Mouse (Mus musculus): ENCODE data around the gene Vrk1. TPM values are rescaled to one million over a fixed set of nuclear protein-coding genes. Genes with fewer than 3 reads are reported as not detected.

Gene Vrk1
- polyA plus RNA-seq, 1 experiment from 2014 or later: 127 TPM

- Histone ChIP-seq H3K4me3 (replicated peaks) (no peak overlapping the region), H3K9ac (no peak overlapping the region), H3K9me3 (replicated peaks) (no peaks in the 10 kb centered on the region), H3K4me1 (replicated peaks) (no peaks in the 10 kb centered on the region), H3K36me3 (no peaks in the 10 kb centered on the region), H3K27me3 (peaks cover 20% of the 10 kb centered on the region), H3K27ac (no peak overlapping the region), H3K4me2 (no peak overlapping the region)
- 59% methylated on average over 5 of the region's 5 CpGs for WGBS (ENCODE audit: insufficient replicate concordance)
- ATAC-seq (ENCODE audit: low read depth): no peak
- no peak for DNase-seq
Observed at GRCm38 (mm10) chr12:105974107-105974506, 35.9 kb upstream of the Vrk1 start.

GRCm38 (mm10) chr12:105981121-105981973, 28.7 kb upstream of the Vrk1 start:
- peak overlapping the region; percentile 58 for H3K9ac ChIP-seq
- peaks cover 6% of the 10 kb centered on the region; the same call in 1 of the 2 replicates for H3K27me3 ChIP-seq
- no peaks in the 10 kb centered on the region for H3K36me3 ChIP-seq
- WGBS (ENCODE audit: insufficient replicate concordance): 14% methylated on average over 13 of the region's 16 CpGs
- peak overlapping the region; percentile 49 for H3K4me3 ChIP-seq (replicated peaks)
- ATAC-seq (ENCODE audit: low read depth): peak; percentile 90
- H3K27ac ChIP-seq: no peak overlapping the region
- peaks cover 6% of the 10 kb centered on the region for H3K9me3 ChIP-seq (replicated peaks)
- H3K4me1 ChIP-seq (replicated peaks): peaks cover 9% of the 10 kb centered on the region
- DNase-seq: peak; percentile 40
- peak overlapping the region; percentile 58 for H3K4me2 ChIP-seq

- peaks cover 11% of the 10 kb centered on the region for H3K4me1 ChIP-seq (replicated peaks)
- H3K9me3 ChIP-seq (replicated peaks): peaks cover 6% of the 10 kb centered on the region
- H3K4me3 ChIP-seq (replicated peaks): peak overlapping the region; percentile 49
- H3K9ac ChIP-seq: no peak overlapping the region
- no peak overlapping the region for H3K27ac ChIP-seq
- 50% methylated on average over 7 of the region's 7 CpGs for WGBS (ENCODE audit: insufficient replicate concordance)
- ATAC-seq (ENCODE audit: low read depth): peak; percentile 42
- no peak for DNase-seq
- H3K4me2 ChIP-seq: peak overlapping the region; percentile 58
- H3K36me3 ChIP-seq: no peaks in the 10 kb centered on the region
- H3K27me3 ChIP-seq: peaks cover 6% of the 10 kb centered on the region; the same call in 1 of the 2 replicates
Observed at GRCm38 (mm10) chr12:105981974-105982305, 28.1 kb upstream of the Vrk1 start.

GRCm38 (mm10) chr12:105982598-105982997, 27.4 kb upstream of the Vrk1 start:
- Histone ChIP-seq H3K36me3 (no peaks in the 10 kb centered on the region), H3K27ac (no peak overlapping the region), H3K9ac (no peak overlapping the region), H3K9me3 (replicated peaks) (peaks cover 6% of the 10 kb centered on the region), H3K4me2 (no peak overlapping the region), H3K4me3 (replicated peaks) (no peak overlapping the region), H3K27me3 (peaks cover 6% of the 10 kb centered on the region; the same call in 1 of the 2 replicates), H3K4me1 (replicated peaks) (peaks cover 12% of the 10 kb centered on the region)
- WGBS (ENCODE audit: insufficient replicate concordance): 79% methylated on average over 6 of the region's 6 CpGs
- no peak for DNase-seq
- no peak for ATAC-seq (ENCODE audit: low read depth)

GRCm38 (mm10) chr12:105983499-105983898, 26.5 kb upstream of the Vrk1 start:
- Histone ChIP-seq H3K4me3 (replicated peaks) (no peak overlapping the region), H3K36me3 (no peaks in the 10 kb centered on the region), H3K9me3 (replicated peaks) (peaks cover 6% of the 10 kb centered on the region), H3K4me2 (no peak overlapping the region), H3K27me3 (peaks cover 6% of the 10 kb centered on the region; the same call in 1 of the 2 replicates), H3K4me1 (replicated peaks) (peaks cover 21% of the 10 kb centered on the region), H3K27ac (no peak overlapping the region), H3K9ac (no peak overlapping the region)
- no peak for DNase-seq
- ATAC-seq (ENCODE audit: low read depth): no peak
- WGBS (ENCODE audit: insufficient replicate concordance): 77% methylated on average over 9 of the region's 9 CpGs

- H3K27ac ChIP-seq: peak overlapping the region; percentile 37; the same call in 1 of the 2 replicates
- H3K36me3 ChIP-seq: no peaks in the 10 kb centered on the region
- peaks cover 32% of the 10 kb centered on the region for H3K4me1 ChIP-seq (replicated peaks)
- H3K4me2 ChIP-seq: peak overlapping the region; percentile 42
- peaks cover 5% of the 10 kb centered on the region for H3K9me3 ChIP-seq (replicated peaks)
- H3K4me3 ChIP-seq (replicated peaks): no peak overlapping the region
- DNase-seq (peak; percentile 29), ATAC-seq (ENCODE audit: low read depth) (peak; percentile 95)
- peak overlapping the region; percentile 26; the same call in 1 of the 2 replicates for H3K9ac ChIP-seq
- peaks cover 4% of the 10 kb centered on the region; the same call in 1 of the 2 replicates for H3K27me3 ChIP-seq
- 41% methylated on average over 4 of the region's 4 CpGs for WGBS (ENCODE audit: insufficient replicate concordance)
Observed at GRCm38 (mm10) chr12:105988434-105988833, 21.6 kb upstream of the Vrk1 start.

- DNase-seq (no peak), ATAC-seq (ENCODE audit: low read depth) (no peak)
- 84% methylated on average over 5 of the region's 5 CpGs for WGBS (ENCODE audit: insufficient replicate concordance)
Observed at GRCm38 (mm10) chr12:105992756-105993155, 17.3 kb upstream of the Vrk1 start.

GRCm38 (mm10) chr12:105993356-105993755, 16.7 kb upstream of the Vrk1 start:
- Histone ChIP-seq H3K27ac (no peak overlapping the region), H3K9ac (no peak overlapping the region), H3K9me3 (replicated peaks) (no peaks in the 10 kb centered on the region), H3K36me3 (no peaks in the 10 kb centered on the region), H3K4me3 (replicated peaks) (no peak overlapping the region), H3K27me3 (peaks cover 24% of the 10 kb centered on the region), H3K4me1 (replicated peaks) (peaks cover 38% of the 10 kb centered on the region), H3K4me2 (no peak overlapping the region)
- WGBS (ENCODE audit: insufficient replicate concordance): 49% methylated on average over 7 of the region's 7 CpGs
- no peak for ATAC-seq (ENCODE audit: low read depth)
- no peak for DNase-seq

More at GRCm38 (mm10) chr12:105992756-105993155, 17.3 kb upstream of the Vrk1 start:
- Histone ChIP-seq H3K4me1 (replicated peaks) (peaks cover 44% of the 10 kb centered on the region), H3K9ac (no peak overlapping the region), H3K27ac (no peak overlapping the region), H3K36me3 (no peaks in the 10 kb centered on the region), H3K4me3 (replicated peaks) (no peak overlapping the region), H3K4me2 (no peak overlapping the region), H3K27me3 (peaks cover 24% of the 10 kb centered on the region), H3K9me3 (replicated peaks) (no peaks in the 10 kb centered on the region)

GRCm38 (mm10) chr12:105995940-105996339, 14.1 kb upstream of the Vrk1 start:
- Histone ChIP-seq H3K36me3 (no peaks in the 10 kb centered on the region), H3K4me2 (no peak overlapping the region), H3K9me3 (replicated peaks) (no peaks in the 10 kb centered on the region), H3K4me3 (replicated peaks) (no peak overlapping the region), H3K4me1 (replicated peaks) (peaks cover 22% of the 10 kb centered on the region), H3K9ac (no peak overlapping the region), H3K27me3 (peaks cover 24% of the 10 kb centered on the region), H3K27ac (no peak overlapping the region)
- ATAC-seq (ENCODE audit: low read depth) (no peak), DNase-seq (no peak)
- WGBS (ENCODE audit: insufficient replicate concordance): 58% methylated on average over 4 of the region's 4 CpGs

GRCm38 (mm10) chr12:105997028-105997786, 12.8 kb upstream of the Vrk1 start:
- H3K9me3 ChIP-seq (replicated peaks): no peaks in the 10 kb centered on the region
- no peaks in the 10 kb centered on the region for H3K36me3 ChIP-seq
- H3K9ac ChIP-seq: no peak overlapping the region
- 68% methylated on average over 19 of the region's 19 CpGs for WGBS (ENCODE audit: insufficient replicate concordance)
- DNase-seq: no peak
- H3K27ac ChIP-seq: no peak overlapping the region
- H3K4me1 ChIP-seq (replicated peaks): peaks cover 22% of the 10 kb centered on the region
- H3K4me2 ChIP-seq: no peak overlapping the region
- peaks cover 24% of the 10 kb centered on the region for H3K27me3 ChIP-seq
- no peak overlapping the region for H3K4me3 ChIP-seq (replicated peaks)
- ATAC-seq (ENCODE audit: low read depth): peak; percentile 64

- DNase-seq (no peak), ATAC-seq (ENCODE audit: low read depth) (no peak)
- peaks cover 41% of the 10 kb centered on the region for H3K4me1 ChIP-seq (replicated peaks)
- H3K9me3 ChIP-seq (replicated peaks): no peaks in the 10 kb centered on the region
- no peaks in the 10 kb centered on the region for H3K27me3 ChIP-seq
- no peak overlapping the region for H3K27ac ChIP-seq
- no peak overlapping the region for H3K4me3 ChIP-seq (replicated peaks)
- H3K9ac ChIP-seq: no peak overlapping the region
- no peak overlapping the region for H3K4me2 ChIP-seq
- no peaks in the 10 kb centered on the region for H3K36me3 ChIP-seq
- 57% methylated on average over 8 of the region's 8 CpGs for WGBS (ENCODE audit: insufficient replicate concordance)
Observed at GRCm38 (mm10) chr12:106001775-106002174, 8.3 kb upstream of the Vrk1 start.
